Mouse (Mus musculus) olfactory bulb, adult 2 months (tissue): Measurements from ENCODE around the gene Trim41. TPM values are rescaled to one million over a fixed set of nuclear protein-coding genes. Genes with fewer than 3 reads are reported as not detected.

ENCODE experiments used
- H3K27ac ChIP-seq: fragments of 200-500 bp; 2 replicates; pipeline ENCODE4 v1.5.1; 2012; ENCODE audit warnings: low read depth, low read length; ENCODE audit not compliant: insufficient read depth
- H3K4me1 ChIP-seq: fragments of 200-500 bp; 2 replicates; pipeline ENCODE4 v1.6.1; 2012; ENCODE audit warnings: low read length; ENCODE audit not compliant: control insufficient read depth, insufficient read depth
- H3K4me3 ChIP-seq: fragments of 200-500 bp; 2 replicates; pipeline ENCODE4 v1.5.1; 2012; ENCODE audit warnings: mild to moderate bottlenecking, low read depth, low read length, moderate library complexity; ENCODE audit not compliant: insufficient read depth
- CTCF ChIP-seq: fragments of 200-500 bp; IDR thresholded peaks from 2 replicates; pipeline ENCODE4 v1.5.1; 2012; ENCODE audit warnings: low read depth, mild to moderate bottlenecking, low read length, moderate library complexity; ENCODE audit not compliant: insufficient read depth
- POLR2A ChIP-seq: fragments of 200-500 bp; IDR thresholded peaks from 2 replicates; pipeline ENCODE4 v1.6.1; 2012; ENCODE audit warnings: mild to moderate bottlenecking, low read depth, low read length, moderate library complexity; ENCODE audit not compliant: insufficient read depth
- WGBS: fragments of 180-500 bp; shearing (Covaris S2); methylation state at CpG from one replicate; pipeline ENCODE4 v1.1.7; 2018; 5-methylcytosine and 5-hydroxymethylcytosine counted together
- polyA plus RNA-seq: library from polyadenylated mRNA; stranded (reverse); fragments of >200 nt; gene quantifications from 2 replicates; pipeline ENCODE4 v1.2.4, GENCODE M21; 2012; ENCODE audit warnings: low replicate concordance; ENCODE audit not compliant: missing spikeins, insufficient read depth, insufficient read length

Trim41 gene
- not detected in 2 replicates for polyA plus RNA-seq

- peaks cover 10% of the 10 kb centered on the region for H3K4me1 ChIP-seq
- TF ChIP-seq CTCF (no peak), POLR2A (peak; percentile 67)
- peak within 1 kb of the TSS; percentile 100 for H3K27ac ChIP-seq
- under 1% methylated on average over 76 of the region's 77 CpGs for WGBS
- H3K4me3 ChIP-seq: peak within 1 kb of the TSS; percentile 96
Observed at GRCm38 (mm10) chr11:48816800-48817665, at the start of gene Trim41. Trim41 (minus strand) TSS chr11:48817353.

- Histone ChIP-seq H3K27ac (no peak overlapping the region), H3K4me1 (peaks cover 5% of the 10 kb centered on the region; the same call in 1 of the 2 replicates), H3K4me3 (no peak overlapping the region)
- no peak for TF ChIP-seq POLR2A
- TF ChIP-seq CTCF: no peak
- WGBS: 97% methylated on average over 9 of the region's 9 CpGs
Observed at GRCm38 (mm10) chr11:48866481-48866880, 49.3 kb upstream of the Trim41 start.

DNA sequence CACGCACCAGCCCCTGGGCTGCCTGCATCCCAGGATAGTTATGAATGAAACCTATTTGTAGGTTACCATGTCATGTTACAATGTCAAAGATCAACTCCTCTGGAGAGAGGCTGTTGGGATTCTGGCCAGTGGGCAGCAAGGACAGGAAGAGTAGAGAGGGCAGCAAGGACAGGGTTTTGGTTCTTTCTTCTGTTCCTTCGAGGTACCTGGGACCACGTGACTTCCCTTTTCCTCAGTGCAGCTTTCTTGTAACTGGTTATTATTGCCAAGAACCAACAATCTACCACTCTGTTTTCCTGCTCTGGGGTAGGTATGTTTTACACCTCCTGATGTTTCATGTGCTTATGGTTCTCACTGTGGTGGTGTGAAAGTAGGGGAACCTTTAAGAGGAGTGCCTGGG lies 46.7 kb upstream of the Trim41 start:
- WGBS: 88% methylated on average over 3 of the region's 3 CpGs
- TF ChIP-seq POLR2A (no peak), CTCF (no peak)
- no peak overlapping the region for H3K27ac ChIP-seq
- H3K4me1 ChIP-seq: no peaks in the 10 kb centered on the region
- no peak overlapping the region for H3K4me3 ChIP-seq

- WGBS: 90% methylated on average over 1 of the region's 1 CpGs
- H3K4me1 ChIP-seq: peaks cover 5% of the 10 kb centered on the region; the same call in 1 of the 2 replicates
- H3K27ac ChIP-seq: no peak overlapping the region
- TF ChIP-seq POLR2A: no peak
- no peak for TF ChIP-seq CTCF
- H3K4me3 ChIP-seq: no peak overlapping the region
Observed at GRCm38 (mm10) chr11:48862784-48863319, 45.7 kb upstream of the Trim41 start.

GRCm38 (mm10) chr11:48859014-48859413 lies 41.9 kb upstream of the Trim41 start:
- no peak overlapping the region for H3K4me3 ChIP-seq
- no peak overlapping the region for H3K27ac ChIP-seq
- under 1% methylated on average over 6 of the region's 6 CpGs for WGBS

GRCm38 (mm10) chr11:48853474-48854180 lies 36.5 kb upstream of the Trim41 start:
- Histone ChIP-seq H3K4me1 (peaks cover 8% of the 10 kb centered on the region), H3K4me3 (peak overlapping the region; percentile 62), H3K27ac (peak overlapping the region; percentile 81)
- TF ChIP-seq POLR2A (no peak), CTCF (0 out of 2 replicates have a peak, but pooled peaks have one; percentile 19)
- WGBS: 2% methylated on average over 31 of the region's 31 CpGs

More at GRCm38 (mm10) chr11:48859014-48859413, 41.9 kb upstream of the Trim41 start:
- TF ChIP-seq CTCF: no peak
- no peak for TF ChIP-seq POLR2A
- H3K4me1 ChIP-seq: peaks cover 5% of the 10 kb centered on the region; the same call in 1 of the 2 replicates

GRCm38 (mm10) chr11:48852624-48853473 lies 35.7 kb upstream of the Trim41 start:
- Histone ChIP-seq H3K4me3 (peak overlapping the region; percentile 62), H3K27ac (peak overlapping the region; percentile 81), H3K4me1 (peaks cover 3% of the 10 kb centered on the region)
- no peak for TF ChIP-seq CTCF
- no peak for TF ChIP-seq POLR2A
- 6% methylated on average over 23 of the region's 23 CpGs for WGBS

GRCm38 (mm10) chr11:48852190-48852589 lies 35.0 kb upstream of the Trim41 start:
- WGBS: 42% methylated on average over 4 of the region's 4 CpGs
- Histone ChIP-seq H3K4me1 (peaks cover 3% of the 10 kb centered on the region), H3K27ac (no peak overlapping the region), H3K4me3 (no peak overlapping the region)
- TF ChIP-seq CTCF (no peak), POLR2A (no peak)
